Mouse (Mus musculus) regulatory T cell (primary cell): ENCODE data around the gene Ly6f.

Experiments used
- in situ Hi-C: fragments of 300-600 bp; cut with MboI, MseI; formaldehyde crosslinking; loops from one replicate; pipeline ENCODE4 v1.15.1; 2025; ENCODE audit warnings: high pct_unique_total_duplicates

Ly6f gene

DNA sequence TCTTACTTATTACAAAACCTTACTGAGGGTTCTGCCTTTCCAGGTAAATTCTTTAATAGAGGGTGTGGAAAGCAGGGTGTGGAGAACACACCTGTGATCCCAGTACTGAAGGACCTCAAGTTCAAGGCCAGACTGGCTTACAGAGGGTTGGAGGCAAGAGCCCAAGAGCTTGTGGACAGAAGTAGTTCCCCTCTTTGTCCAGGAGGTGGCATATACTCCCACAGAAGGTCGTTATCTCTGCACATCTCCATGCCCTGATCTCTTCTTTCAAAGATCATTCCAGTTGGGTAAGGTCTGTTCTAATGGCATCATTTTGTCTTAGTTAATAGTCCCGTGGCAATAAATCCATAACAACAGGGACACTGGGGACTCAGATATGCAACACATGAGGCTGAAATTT is 49.0 kb downstream of the Ly6f start:
- in situ Hi-C loops = no loop called here

DNA sequence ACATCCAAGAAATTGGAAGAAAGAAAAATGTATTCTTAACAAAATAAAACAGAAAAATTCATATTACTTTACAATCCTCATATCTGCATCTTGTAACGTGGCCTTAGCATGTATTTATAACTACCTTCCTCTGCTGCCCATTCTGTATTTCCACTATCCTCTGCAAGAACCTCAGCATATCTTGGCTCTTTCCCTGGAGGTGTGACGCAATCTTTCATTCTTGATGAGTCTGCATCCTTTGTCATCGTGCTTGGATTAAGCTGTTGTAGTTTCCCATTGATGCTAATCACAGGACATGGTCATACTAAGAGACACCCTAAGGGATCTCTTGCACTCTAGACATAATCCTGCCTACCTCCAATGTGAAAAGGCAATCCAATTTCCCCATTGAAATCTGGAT is 50.4 kb downstream of the Ly6f start:
- in situ Hi-C loops = no loop called here

DNA sequence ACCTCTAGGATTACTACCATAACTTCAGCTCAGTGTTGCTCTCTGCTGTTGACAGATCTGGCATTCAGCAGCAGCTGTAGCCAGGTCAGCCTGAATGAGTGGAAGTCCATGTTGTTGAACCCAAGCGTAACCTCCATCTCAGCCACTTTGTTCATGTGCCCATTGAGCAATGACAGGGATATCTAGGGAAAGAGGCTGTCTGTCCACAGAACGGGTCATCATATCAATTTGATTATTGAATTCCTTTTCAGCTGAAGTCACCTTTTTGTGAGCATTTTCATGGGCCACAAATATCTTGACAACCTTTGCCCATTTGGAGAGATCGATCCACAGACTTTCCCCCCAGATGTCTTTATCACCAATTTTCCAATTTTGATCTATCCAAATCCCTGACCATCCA is 51.9 kb downstream of the Ly6f start:
- in situ Hi-C loops = no loop called here
